Mouse (Mus musculus) stomach, embryonic 16.5 days (tissue): ENCODE measurements around the gene Slco1a1. TPM values are rescaled to one million over a fixed set of nuclear protein-coding genes. Genes with fewer than 3 reads are reported as not detected.

Experiments
- ATAC-seq: fragments of 200-750 bp; cut with Nextera tagmentation; 2 replicates; pipeline ENCODE4 v1.8.0; 2017; ENCODE audit warnings: moderate number of reproducible peaks, moderate TSS enrichment; ENCODE audit not compliant: insufficient read depth, low FRiP score
- H3K27ac ChIP-seq: fragments of 300-500 bp; sonication (generic); 2 replicates; pipeline ENCODE4 v1.5.1; 2014; ENCODE audit warnings: low read length
- H3K27me3 ChIP-seq: fragments of 300-500 bp; sonication (generic); 2 replicates; pipeline ENCODE4 v1.6.1; 2014; ENCODE audit warnings: low read length, control low read depth, mixed read lengths; ENCODE audit not compliant: control insufficient read depth, insufficient read depth
- H3K36me3 ChIP-seq: fragments of 300-500 bp; sonication (generic); 2 replicates; pipeline ENCODE4 v1.6.1; 2014; ENCODE audit warnings: low read length; ENCODE audit not compliant: control insufficient read depth, insufficient read depth
- H3K4me1 ChIP-seq: fragments of 300-500 bp; sonication (generic); 2 replicates; pipeline ENCODE4 v1.6.1; 2014; ENCODE audit warnings: low read length, control low read depth, mixed read lengths; ENCODE audit not compliant: control insufficient read depth, insufficient read depth
- H3K4me2 ChIP-seq: fragments of 300-500 bp; sonication (generic); 2 replicates; pipeline ENCODE4 v1.6.1; 2014; ENCODE audit warnings: low read depth, low read length, mixed read lengths
- H3K4me3 ChIP-seq: fragments of 300-500 bp; sonication (generic); replicated peaks from 2 replicates; pipeline ENCODE4 v1.5.1; 2014; ENCODE audit warnings: mild to moderate bottlenecking, low read length
- H3K9ac ChIP-seq: fragments of 300-500 bp; sonication (generic); 2 replicates; pipeline ENCODE4 v1.6.1; 2014; ENCODE audit warnings: low read length
- H3K9me3 ChIP-seq: fragments of 300-500 bp; sonication (generic); replicated peaks from 2 replicates; pipeline ENCODE4 v1.6.1; 2016; ENCODE audit warnings: low read length, control low read depth; ENCODE audit not compliant: control insufficient read depth
- WGBS: fragments of 180-500 bp; shearing (Covaris S2); extraction: QIAGEN DNeasy Blood & Tissue Kit; methylation state at CpG from one replicate; pipeline ENCODE4 v1.1.7; 2014; 5-methylcytosine and 5-hydroxymethylcytosine counted together
- polyA plus RNA-seq: library from polyadenylated mRNA; unstranded; fragments of >200 nt; fragmentation: Nextera tagmentation; extraction: Ambion mirVana; gene quantifications from 2 replicates; pipeline ENCODE4 v1.2.1, GENCODE M21; 2015

Slco1a1 gene
- not detected in 2 replicates for polyA plus RNA-seq

- Histone ChIP-seq H3K9ac (no peak within 1 kb of the TSS), H3K27ac (no peak within 1 kb of the TSS), H3K4me2 (no peak within 1 kb of the TSS), H3K4me3 (no peak within 1 kb of the TSS), H3K4me1 (no peaks in the 10 kb centered on the region), H3K27me3 (no peaks in the 10 kb centered on the region), H3K9me3 (no peaks in the 10 kb centered on the region), H3K36me3 (no peaks in the 10 kb centered on the region)
- ATAC-seq: no peak
Observed at GRCm38 (mm10) chr6:141946862-141947261, at the start of gene Slco1a1. Slco1a1 (minus strand) TSS chr6:141946962.

GRCm38 (mm10) chr6:141986772-141987171 lies 40.0 kb upstream of the Slco1a1 start:
- H3K27ac ChIP-seq: no peak overlapping the region
- H3K4me2 ChIP-seq: no peak overlapping the region
- H3K4me3 ChIP-seq: no peak overlapping the region
- H3K9ac ChIP-seq: no peak overlapping the region
- H3K9me3 ChIP-seq: no peaks in the 10 kb centered on the region
- no peaks in the 10 kb centered on the region for H3K36me3 ChIP-seq
- H3K27me3 ChIP-seq: no peaks in the 10 kb centered on the region
- over 99% methylated on average over 6 of the region's 6 CpGs for WGBS
- no peak for ATAC-seq
- no peaks in the 10 kb centered on the region for H3K4me1 ChIP-seq

GRCm38 (mm10) chr6:141984644-141985043 lies 37.9 kb upstream of the Slco1a1 start:
- no peaks in the 10 kb centered on the region for H3K27me3 ChIP-seq
- H3K4me2 ChIP-seq: no peak overlapping the region
- H3K36me3 ChIP-seq: no peaks in the 10 kb centered on the region
- no peaks in the 10 kb centered on the region for H3K9me3 ChIP-seq
- 65% methylated on average over 3 of the region's 3 CpGs for WGBS
- no peak overlapping the region for H3K27ac ChIP-seq
- no peak for ATAC-seq
- H3K4me1 ChIP-seq: no peaks in the 10 kb centered on the region
- no peak overlapping the region for H3K4me3 ChIP-seq
- H3K9ac ChIP-seq: no peak overlapping the region

- ATAC-seq: no peak
- Histone ChIP-seq H3K27me3 (no peaks in the 10 kb centered on the region), H3K36me3 (no peaks in the 10 kb centered on the region), H3K27ac (no peak overlapping the region), H3K4me1 (no peaks in the 10 kb centered on the region), H3K9me3 (no peaks in the 10 kb centered on the region), H3K4me3 (no peak overlapping the region), H3K9ac (no peak overlapping the region), H3K4me2 (no peak overlapping the region)
- WGBS: 70% methylated on average over 1 of the region's 1 CpGs
Observed at GRCm38 (mm10) chr6:141962420-141962819, 15.7 kb upstream of the Slco1a1 start.

- Histone ChIP-seq H3K4me2 (no peak overlapping the region), H3K36me3 (no peaks in the 10 kb centered on the region), H3K4me3 (no peak overlapping the region), H3K9me3 (no peaks in the 10 kb centered on the region), H3K9ac (no peak overlapping the region), H3K4me1 (no peaks in the 10 kb centered on the region), H3K27ac (no peak overlapping the region), H3K27me3 (no peaks in the 10 kb centered on the region)
- WGBS: 81% methylated on average over 3 of the region's 3 CpGs
- ATAC-seq: no peak
Observed at GRCm38 (mm10) chr6:141961861-141962260, 15.1 kb upstream of the Slco1a1 start.

GRCm38 (mm10) chr6:141960482-141960881 lies 13.7 kb upstream of the Slco1a1 start:
- Histone ChIP-seq H3K9ac (no peak overlapping the region), H3K4me1 (no peaks in the 10 kb centered on the region), H3K4me3 (no peak overlapping the region), H3K9me3 (no peaks in the 10 kb centered on the region), H3K27ac (no peak overlapping the region), H3K36me3 (no peaks in the 10 kb centered on the region), H3K4me2 (no peak overlapping the region), H3K27me3 (no peaks in the 10 kb centered on the region)
- ATAC-seq: no peak
- 48% methylated on average over 5 of the region's 5 CpGs for WGBS

GRCm38 (mm10) chr6:141940451-141940850 lies 6.3 kb downstream of the Slco1a1 start:
- no peak overlapping the region for H3K27ac ChIP-seq
- H3K4me2 ChIP-seq: no peak overlapping the region
- H3K4me1 ChIP-seq: no peaks in the 10 kb centered on the region
- no peaks in the 10 kb centered on the region for H3K9me3 ChIP-seq
- H3K36me3 ChIP-seq: no peaks in the 10 kb centered on the region
- no peak overlapping the region for H3K9ac ChIP-seq
- H3K4me3 ChIP-seq: no peak overlapping the region
- ATAC-seq: no peak
- WGBS: 70% methylated on average over 1 of the region's 1 CpGs
- H3K27me3 ChIP-seq: no peaks in the 10 kb centered on the region

- H3K27me3 ChIP-seq: no peaks in the 10 kb centered on the region
- no peak overlapping the region for H3K9ac ChIP-seq
- no peak for ATAC-seq
- no peak overlapping the region for H3K4me2 ChIP-seq
- WGBS: 69% methylated on average over 2 of the region's 2 CpGs
- no peaks in the 10 kb centered on the region for H3K4me1 ChIP-seq
- H3K9me3 ChIP-seq: peaks cover 3% of the 10 kb centered on the region; the same call in 1 of the 2 replicates
- no peaks in the 10 kb centered on the region for H3K36me3 ChIP-seq
- H3K4me3 ChIP-seq: no peak overlapping the region
- H3K27ac ChIP-seq: no peak overlapping the region
Observed at GRCm38 (mm10) chr6:141898197-141898596, 48.6 kb downstream of the Slco1a1 start.

- Histone ChIP-seq H3K4me3 (no peak overlapping the region), H3K27me3 (no peaks in the 10 kb centered on the region), H3K36me3 (no peaks in the 10 kb centered on the region), H3K9ac (no peak overlapping the region), H3K27ac (no peak overlapping the region), H3K9me3 (no peaks in the 10 kb centered on the region), H3K4me2 (no peak overlapping the region), H3K4me1 (no peaks in the 10 kb centered on the region)
- no peak for ATAC-seq
- WGBS: 42% methylated on average over 2 of the region's 2 CpGs
Observed at GRCm38 (mm10) chr6:141889723-141890122, 57.0 kb downstream of the Slco1a1 start.

- H3K27me3 ChIP-seq: no peaks in the 10 kb centered on the region
- H3K4me1 ChIP-seq: no peaks in the 10 kb centered on the region
- no peak overlapping the region for H3K27ac ChIP-seq
- 66% methylated on average over 2 of the region's 2 CpGs for WGBS
- no peaks in the 10 kb centered on the region for H3K9me3 ChIP-seq
- ATAC-seq: no peak
- H3K4me3 ChIP-seq: no peak overlapping the region
- no peak overlapping the region for H3K4me2 ChIP-seq
- H3K9ac ChIP-seq: no peak overlapping the region
- no peaks in the 10 kb centered on the region for H3K36me3 ChIP-seq
Observed at GRCm38 (mm10) chr6:141888248-141888647, 58.5 kb downstream of the Slco1a1 start.
